Mouse (Mus musculus) forebrain, embryonic 12.5 days (tissue): Measurements from ENCODE around the gene Cs. TPM values are rescaled to one million over a fixed set of nuclear protein-coding genes. Genes with fewer than 3 reads are reported as not detected.

ENCODE experiments used
- microRNA-seq: library from miRNA; unstranded; fragments of <30 nt; microRNA quantifications from one replicate; pipeline ENCODE4, GENCODE M21; 2017
- polyA plus RNA-seq: library from polyadenylated mRNA; unstranded; fragments of >200 nt; fragmentation: Nextera tagmentation; extraction: Ambion mirVana; gene quantifications from 2 replicates; pipeline ENCODE4 v1.2.1, GENCODE M21; 2016

The Cs gene
- polyA plus RNA-seq, 1 experiment from 2014 or later: 221 TPM

Small RNA genes within 50 kb of the gene (microRNA-seq; reads per million reads assigned to microRNA genes)
- gene Gm25361: not detected
- gene Gm26308: not detected
- 0.73 reads per million for gene Mir6914
- gene Mir6915: 3.4 reads per million, percentile 9 among the genes with 10 or more reads in this experiment

Other genes starting within 250 kb of the Cs start
- 14.0 and 14.6 TPM in 2 replicates for gene Baz2a, start 246.2 kb upstream of the Cs start, polyA plus RNA-seq
- 19.2 and 20.3 TPM in 2 replicates for gene Rbms2, start 157.4 kb upstream of the Cs start, polyA plus RNA-seq
- 0.94 and 1.3 TPM in 2 replicates for gene Gls2, start 143.3 kb upstream of the Cs start, polyA plus RNA-seq
- 21.1 and 21.8 TPM in 2 replicates for gene Spryd4, start 125.9 kb upstream of the Cs start, polyA plus RNA-seq
- gene Mip, start 111.9 kb upstream of the Cs start, polyA plus RNA-seq: 0.18 and 0.42 TPM in 2 replicates
- 74.7 and 77.3 TPM in 2 replicates for gene Timeless, start 105.7 kb upstream of the Cs start, polyA plus RNA-seq
- gene Apon, start 83.6 kb upstream of the Cs start, polyA plus RNA-seq: 0.54 and 0.87 TPM in 2 replicates
- not detected in 2 replicates for gene Apof, start 69.1 kb upstream of the Cs start, polyA plus RNA-seq
- 18.5 and 18.7 TPM in 2 replicates for gene Stat2, start 67.2 kb upstream of the Cs start, polyA plus RNA-seq
- not detected in 2 replicates for gene Il23a, start 39.0 kb upstream of the Cs start, polyA plus RNA-seq
- 40.2 and 42.2 TPM in 2 replicates for gene Pan2, start 34.4 kb upstream of the Cs start, polyA plus RNA-seq
- 200 and 212 TPM in 2 replicates for gene Cnpy2, start 15.3 kb upstream of the Cs start, polyA plus RNA-seq
- gene Coq10a, start 31.3 kb downstream of the Cs start, polyA plus RNA-seq: 24.2 and 25.5 TPM in 2 replicates
- 11.3 and 13.9 TPM in 2 replicates for gene Ankrd52, start 39.4 kb downstream of the Cs start, polyA plus RNA-seq
- gene Slc39a5, start 63.5 kb downstream of the Cs start, polyA plus RNA-seq: not detected in 2 replicates
- gene Nabp2, start 73.8 kb downstream of the Cs start, polyA plus RNA-seq: 141 and 155 TPM in 2 replicates
- gene Rnf41, start 73.9 kb downstream of the Cs start, polyA plus RNA-seq: 61.9 and 62.0 TPM in 2 replicates
- 189 and 210 TPM in 2 replicates for gene Smarcc2, start 121.5 kb downstream of the Cs start, polyA plus RNA-seq
- gene Myl6, start 156.4 kb downstream of the Cs start, polyA plus RNA-seq: 660 and 684 TPM in 2 replicates
- gene Myl6b, start 161.0 kb downstream of the Cs start, polyA plus RNA-seq: 2.4 and 2.7 TPM in 2 replicates
- 11.2 and 13.8 TPM in 2 replicates for gene Esyt1, start 188.1 kb downstream of the Cs start, polyA plus RNA-seq
- 19.9 and 20.5 TPM in 2 replicates for gene Zc3h10, start 210.0 kb downstream of the Cs start, polyA plus RNA-seq
- gene Rpl41, start 211.6 kb downstream of the Cs start, polyA plus RNA-seq: 2,598 and 2,922 TPM in 2 replicates
- gene Pa2g4, start 228.3 kb downstream of the Cs start, polyA plus RNA-seq: 196 and 203 TPM in 2 replicates